Mouse (Mus musculus): ENCODE data around the gene Spen. TPM values are rescaled to one million over a fixed set of nuclear protein-coding genes. Genes with fewer than 3 reads are reported as not detected.
"Not testable (repeated sequence)": the region's sequence is repeated elsewhere in the genome, so short reads cannot be mapped to it uniquely, and the experiment has no call there.

The Spen gene
- total RNA-seq, 2 experiments from 2014 or later, result 28.7 to 34.2 TPM

DNA sequence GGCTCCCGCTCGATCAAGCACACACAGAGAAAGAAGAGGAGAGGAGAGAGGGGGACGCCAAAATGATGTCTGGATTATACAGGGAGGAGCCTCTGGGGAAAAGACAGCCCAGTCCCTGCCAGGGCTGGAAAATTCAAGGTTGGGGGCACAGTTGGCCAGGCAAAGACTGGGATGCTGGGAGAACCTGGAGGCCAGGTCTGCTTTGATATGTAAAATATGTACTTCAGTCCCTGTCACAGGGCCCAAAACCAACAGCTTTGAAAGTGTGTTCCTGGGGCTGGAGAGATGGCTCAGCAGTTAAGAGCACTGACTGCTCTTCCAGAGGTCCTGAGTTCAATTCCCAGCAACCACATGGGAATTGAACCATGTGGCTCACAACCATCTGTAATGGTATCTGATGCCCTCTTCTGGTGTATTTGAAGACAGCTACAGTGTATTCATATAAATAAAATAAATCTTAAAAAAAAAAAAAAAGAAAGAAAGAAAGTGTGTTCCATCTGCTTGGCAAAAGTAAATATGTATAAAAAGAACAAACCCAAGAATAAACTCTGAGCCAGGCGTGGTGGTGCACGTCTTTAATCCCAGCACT lies 23.0 kb upstream of the Spen start:
- ATAC-seq (ENCODE audit: poor library complexity, severe bottlenecking), result not testable (repeated sequence)

DNA sequence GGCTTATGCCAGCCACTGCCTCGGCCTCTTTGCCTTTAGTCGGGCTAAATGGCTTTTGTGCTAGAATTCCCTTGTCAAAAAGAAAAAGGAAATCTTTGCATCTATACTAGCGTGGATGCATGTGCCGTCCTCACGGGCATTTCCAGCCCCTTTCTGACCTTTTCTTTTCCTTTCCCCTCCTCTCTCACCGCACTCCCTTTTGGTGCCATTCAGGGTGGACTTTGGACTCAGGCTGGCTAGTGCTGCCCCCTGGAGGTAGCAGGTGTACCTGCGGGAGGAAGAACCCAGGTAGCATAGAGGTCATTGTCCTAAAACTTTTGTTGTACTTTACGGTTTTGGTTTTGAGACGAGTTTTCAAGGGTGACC lies 21.5 kb upstream of the Spen start:
- ATAC-seq (ENCODE audit: poor library complexity, severe bottlenecking), result peak; percentile 72

DNA sequence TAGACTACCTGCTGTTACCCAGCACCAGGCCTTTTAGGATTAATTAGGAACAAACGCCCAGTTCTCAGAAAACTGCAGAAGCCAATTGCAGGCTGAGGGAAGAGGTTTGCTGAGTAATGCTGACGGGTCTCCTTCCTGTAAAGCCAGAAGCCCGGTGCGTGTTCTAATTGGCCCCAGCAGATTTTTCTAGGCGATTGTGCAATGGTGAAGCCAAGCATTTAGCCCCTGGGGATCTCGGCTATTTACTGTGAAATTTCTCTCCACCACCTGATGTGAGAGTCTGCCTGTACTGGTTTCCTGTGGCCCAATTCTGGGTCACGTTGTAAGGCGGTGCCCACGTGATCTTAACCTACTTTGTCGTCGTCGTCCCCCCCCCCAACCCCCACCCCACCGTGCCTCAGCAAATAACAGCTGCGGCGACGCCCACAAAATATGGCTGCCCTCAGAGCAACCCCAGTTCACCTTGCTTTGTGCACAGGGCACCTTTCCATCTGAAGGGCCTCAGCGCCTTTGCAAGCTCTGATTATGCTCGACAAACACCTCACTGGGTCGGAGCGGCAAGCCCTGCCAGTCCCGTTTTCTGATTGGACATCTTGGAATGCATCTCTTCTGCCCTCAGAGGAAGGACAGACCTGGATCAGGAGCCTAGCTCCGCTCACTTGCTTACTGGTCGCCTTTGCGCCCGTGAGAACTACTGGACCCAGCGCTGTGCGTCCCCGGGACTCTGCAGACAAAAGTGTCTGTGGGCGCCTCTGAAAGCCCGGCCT lies 20.9 kb upstream of the Spen start:
- peak; percentile 79 for ATAC-seq (ENCODE audit: poor library complexity, severe bottlenecking)

DNA sequence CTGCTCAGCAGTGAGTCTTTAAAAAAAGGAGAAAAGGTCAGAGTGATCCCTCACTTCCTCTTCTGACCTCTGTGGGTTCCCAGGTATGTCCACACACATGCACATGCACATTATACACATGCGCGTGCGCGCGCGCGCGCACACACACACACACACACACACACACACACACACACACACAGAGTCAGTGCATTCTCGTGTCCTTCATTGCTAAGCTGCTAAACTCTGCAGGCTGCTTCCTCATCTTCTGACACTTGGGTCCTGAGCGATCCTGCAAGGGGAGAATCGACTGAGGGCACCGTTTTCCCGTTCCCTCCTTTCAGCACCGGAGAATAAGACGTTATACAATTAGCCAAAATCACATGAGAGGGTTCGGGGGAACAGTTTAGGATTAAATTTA lies 20.3 kb upstream of the Spen start:
- peak; percentile 63 for ATAC-seq (ENCODE audit: poor library complexity, severe bottlenecking)

DNA sequence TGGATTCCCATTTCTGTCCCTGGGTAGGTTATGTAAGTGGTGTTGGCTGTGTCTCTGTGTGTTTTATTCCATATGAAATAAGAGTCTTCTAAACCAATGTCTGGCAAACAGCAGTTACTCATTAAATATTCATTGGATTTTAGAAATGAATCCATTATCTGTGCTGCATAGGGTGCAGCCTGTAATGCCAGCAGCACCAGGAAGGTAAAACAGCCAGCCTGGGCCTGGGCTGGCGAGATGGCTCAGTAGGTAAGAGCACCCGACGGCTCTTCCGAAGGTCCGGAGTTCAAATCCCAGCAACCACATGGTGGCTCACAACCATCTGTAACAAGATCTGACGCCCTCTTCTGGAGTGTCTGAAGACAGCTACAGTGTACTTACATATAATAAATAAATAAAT lies 17.8 kb upstream of the Spen start:
- ATAC-seq (ENCODE audit: poor library complexity, severe bottlenecking), result not testable (repeated sequence)

DNA sequence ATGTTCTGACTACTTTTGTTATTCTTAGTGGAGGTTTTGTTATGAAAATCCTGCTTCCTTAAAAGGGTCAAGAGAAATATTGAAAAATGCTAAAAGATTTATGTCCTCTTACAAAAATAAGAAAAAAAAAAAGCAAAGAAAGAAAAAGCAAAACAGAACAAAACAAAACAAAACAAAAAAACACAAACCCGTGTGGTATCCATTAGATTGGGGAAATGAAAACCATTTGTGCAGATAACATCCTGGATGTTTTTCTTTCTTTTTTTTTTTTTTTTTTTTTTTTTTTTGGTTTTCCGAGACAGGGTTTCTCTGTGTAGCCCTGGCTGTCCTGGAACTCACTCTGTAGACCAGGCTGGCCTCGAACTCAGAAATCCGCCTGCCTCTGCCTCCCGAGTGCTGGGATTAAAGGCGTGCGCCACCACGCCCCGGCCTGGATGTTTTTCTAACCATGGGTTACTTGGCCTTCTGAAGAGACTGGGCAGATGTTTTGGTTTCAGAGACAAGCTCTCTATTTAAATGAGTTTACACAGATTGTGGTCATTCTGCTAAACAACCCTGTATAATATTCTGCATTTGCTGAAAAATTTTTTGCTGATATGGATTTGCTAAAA lies 16.0 kb upstream of the Spen start:
- not testable (repeated sequence) for ATAC-seq (ENCODE audit: poor library complexity, severe bottlenecking)

DNA sequence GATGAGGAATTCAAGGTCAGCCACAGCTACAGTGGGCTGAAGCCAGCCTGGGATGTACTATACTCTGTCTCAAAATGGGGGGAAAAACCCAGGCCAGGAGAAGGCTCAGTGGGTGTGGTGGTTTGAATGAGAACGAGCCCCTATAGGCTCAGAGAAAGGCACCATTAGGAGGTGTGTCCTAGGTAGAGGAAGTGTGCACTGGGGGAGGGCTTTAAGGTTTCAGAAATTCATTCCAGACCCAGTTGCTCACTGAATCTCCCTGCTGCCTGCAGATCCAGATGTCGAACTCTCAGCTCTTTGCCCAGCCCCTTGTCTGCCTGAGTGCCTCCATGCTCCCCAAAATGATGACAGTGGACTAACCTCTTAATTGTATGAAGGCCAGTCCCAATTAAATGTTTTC lies 14.1 kb upstream of the Spen start:
- ATAC-seq (ENCODE audit: poor library complexity, severe bottlenecking), result peak; percentile 98

DNA sequence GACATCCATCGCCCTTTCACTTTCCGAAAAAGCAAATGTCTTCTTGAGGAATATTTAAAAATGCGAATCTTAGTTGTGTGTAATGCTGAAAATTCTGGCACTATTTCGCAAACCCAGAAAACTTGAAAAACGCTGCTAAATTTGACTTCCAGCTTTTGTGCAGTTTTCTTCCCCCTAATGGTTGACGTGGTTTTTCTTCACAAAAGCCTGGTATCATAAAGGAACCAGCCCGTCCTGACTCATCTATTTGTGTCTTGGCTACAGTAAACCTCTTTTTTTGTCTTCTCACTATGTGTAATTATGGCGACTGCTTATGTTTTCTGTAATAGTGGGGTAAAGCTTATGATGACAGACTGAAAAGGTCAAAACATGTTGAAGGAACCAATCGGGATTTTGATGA lies 8.9 kb upstream of the Spen start:
- ATAC-seq (ENCODE audit: poor library complexity, severe bottlenecking), result no peak; the same call in 1 of the 2 replicates

DNA sequence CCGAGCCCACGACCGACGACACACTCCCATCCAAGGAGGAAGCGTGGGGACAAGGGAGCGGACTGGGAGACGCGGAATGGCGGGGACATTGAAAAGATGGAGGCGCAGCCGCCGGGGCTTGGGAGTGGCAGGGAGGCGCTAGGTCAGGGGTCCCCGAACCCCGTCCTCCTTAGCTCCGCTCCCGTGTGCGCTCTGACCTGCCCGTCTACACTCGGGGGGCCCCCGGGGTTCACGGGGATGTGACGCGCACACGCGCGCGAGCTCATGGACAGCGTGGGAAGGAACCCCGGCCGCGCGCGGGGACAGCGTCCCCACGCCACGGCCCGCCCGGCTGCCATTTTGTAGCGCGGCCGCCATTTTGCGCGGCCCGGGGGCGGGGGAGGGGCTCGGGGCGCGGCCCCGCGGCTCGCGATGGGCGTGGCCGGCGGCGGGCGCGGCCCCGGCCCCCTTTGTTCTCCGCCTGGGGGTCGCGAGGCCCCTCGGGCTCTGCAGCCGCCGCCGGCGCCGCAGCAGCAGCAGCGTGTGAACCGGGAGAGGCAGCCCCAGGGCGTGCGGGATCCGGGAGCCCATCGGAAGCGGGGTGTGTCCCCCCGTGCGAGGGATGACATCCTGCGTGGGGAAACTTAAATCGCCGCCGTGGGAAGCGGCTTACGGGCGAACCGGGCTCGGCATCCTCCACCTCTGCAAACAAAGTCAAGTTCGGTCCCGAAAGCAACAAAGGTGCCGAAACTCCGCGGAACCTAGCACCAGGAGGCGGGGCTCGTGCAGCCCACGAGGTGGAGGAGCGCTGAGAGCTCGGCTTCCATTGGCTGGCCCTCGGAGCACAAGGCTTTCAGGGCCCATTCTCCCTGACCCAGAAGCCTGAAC lies 8.2 kb upstream of the Spen start:
- ATAC-seq (ENCODE audit: poor library complexity, severe bottlenecking), result peak; percentile 73

DNA sequence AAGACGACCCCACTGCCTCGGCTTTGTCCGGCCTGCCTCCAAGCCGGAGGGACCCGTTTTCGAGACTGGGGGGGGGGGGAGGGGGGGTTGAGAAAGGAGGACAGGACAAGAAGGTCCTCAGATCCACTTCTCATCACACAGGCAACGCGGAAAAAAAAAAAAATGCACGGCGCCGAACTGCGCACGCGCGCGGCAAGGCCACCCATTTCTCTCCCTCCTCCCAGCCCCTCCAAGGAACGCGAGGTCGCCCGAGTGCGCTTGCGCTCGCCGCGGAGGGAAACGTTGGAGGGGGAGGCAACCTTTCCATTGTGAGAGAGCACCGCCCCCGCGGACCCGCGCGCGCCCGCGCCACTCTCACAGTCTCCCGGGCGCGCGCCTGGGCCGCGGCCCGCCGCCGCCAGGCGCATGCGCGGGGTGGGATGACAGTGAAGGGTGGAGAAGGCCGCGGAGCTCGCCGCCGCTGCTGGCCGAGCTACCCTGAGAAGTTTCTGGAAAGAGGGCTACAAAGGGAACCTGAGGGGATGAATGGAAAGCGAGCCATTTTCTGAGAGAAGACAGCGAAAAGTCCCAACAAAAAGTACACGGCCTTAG lies 7.4 kb upstream of the Spen start:
- ATAC-seq (ENCODE audit: poor library complexity, severe bottlenecking), result peak; percentile 88

DNA sequence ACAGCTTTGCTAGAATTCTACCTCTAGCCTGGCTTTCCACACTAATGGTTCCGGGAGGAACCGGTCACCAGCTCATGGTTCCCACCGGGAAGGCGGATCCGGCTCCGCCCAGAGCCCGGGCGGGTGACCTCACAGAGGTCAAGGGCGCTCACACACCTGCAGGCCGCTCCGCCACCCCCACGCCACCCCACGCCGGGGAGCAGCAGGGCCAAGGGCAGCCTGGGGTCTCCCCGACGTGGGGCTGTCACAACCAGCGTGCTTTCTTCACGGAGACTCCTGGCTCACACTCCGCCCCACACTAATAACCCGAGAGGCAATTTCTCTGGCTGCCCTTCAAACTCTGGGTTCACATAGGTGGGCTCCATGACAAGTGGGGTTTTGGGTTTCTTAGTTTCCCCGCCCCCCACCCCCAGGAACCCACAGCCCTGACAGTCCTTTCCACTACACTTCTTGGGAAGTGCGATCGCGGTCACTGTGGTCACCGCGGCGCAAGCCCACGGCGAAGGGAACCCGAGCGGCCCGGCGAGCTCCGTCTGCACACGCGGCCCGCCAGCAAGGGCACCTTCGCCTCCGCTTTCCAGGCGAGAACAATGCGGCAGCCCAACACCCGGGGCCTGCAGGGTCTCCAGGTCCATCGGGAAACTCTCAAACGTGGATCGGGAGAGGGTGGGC lies 6.8 kb upstream of the Spen start:
- peak; percentile 32 for ATAC-seq (ENCODE audit: poor library complexity, severe bottlenecking)

DNA sequence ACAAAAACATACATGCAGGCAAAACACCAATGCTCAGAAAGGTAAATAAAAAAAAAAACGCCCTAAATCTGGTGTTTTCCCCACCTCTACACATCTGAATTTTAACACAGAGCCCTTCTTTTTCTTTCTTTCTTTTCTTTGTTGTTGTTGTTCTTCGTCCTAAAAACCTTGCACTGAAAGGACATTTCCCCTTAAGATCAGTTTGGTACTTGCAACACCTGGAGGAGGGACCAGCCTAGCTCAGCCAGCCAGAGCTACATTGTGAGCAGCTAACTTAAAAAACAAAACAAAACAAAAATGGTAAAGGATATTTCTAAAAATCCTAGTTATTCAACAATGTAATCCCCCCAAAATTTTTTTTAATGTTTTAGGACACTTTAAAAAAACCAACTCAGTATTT lies 6.1 kb upstream of the Spen start:
- no peak for ATAC-seq (ENCODE audit: poor library complexity, severe bottlenecking)

DNA sequence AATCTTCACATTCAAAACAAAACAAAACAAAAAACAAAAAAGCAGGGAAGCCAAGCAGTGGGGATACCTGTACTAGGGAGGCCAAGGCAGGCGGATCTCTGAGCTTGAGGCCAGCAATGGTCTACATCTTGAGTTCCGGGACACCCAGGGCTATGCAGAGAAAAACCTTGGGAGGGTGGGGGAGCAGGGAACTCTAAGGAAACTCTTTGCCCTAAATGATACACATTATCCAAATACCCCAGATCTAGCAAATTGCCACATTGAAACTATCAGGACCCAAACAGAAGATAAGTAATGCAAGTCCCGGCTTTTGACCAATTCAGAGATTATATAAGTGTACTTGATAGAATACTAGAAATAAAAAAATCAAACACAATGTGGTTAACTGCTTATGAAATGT lies 5.2 kb upstream of the Spen start:
- ATAC-seq (ENCODE audit: poor library complexity, severe bottlenecking), result no peak

DNA sequence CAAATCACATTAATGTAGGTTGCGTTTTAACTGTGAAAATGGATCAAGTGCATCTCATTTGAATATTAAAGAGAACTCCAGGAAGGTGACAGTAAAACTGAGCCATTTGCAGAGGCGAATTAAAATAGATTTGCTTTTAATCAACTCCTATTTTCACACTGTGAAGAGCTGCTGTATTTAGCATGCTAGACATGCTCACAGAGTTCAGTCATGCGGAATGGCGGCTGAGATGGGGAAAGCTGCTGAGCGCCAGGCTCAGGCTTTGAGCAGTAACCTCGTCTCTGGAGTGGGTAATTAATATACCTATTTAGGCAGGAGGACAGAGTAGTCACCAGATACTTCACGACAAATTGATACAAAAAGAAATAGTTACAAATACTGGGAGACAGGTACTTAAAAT lies 3.5 kb upstream of the Spen start:
- ATAC-seq (ENCODE audit: poor library complexity, severe bottlenecking), result no peak

DNA sequence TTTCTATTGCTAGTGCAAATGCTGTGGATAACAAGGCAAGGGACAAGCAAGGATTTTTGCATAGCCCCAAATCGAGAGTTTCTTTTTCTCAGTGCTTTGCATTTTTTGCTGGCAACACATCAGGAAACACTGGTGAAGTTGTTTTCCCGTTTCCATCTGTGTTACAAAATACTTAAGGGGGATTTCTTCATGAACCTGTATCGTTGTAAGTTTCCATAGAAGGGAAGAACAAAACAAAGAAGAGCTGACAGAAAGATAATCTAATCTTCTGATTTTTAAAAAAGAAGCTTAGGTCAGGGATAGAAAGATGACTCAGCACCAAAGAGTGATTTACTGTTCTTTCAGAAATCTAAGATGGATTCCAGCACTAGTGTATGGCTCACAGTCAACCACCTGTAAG lies 2.4 kb upstream of the Spen start:
- ATAC-seq (ENCODE audit: poor library complexity, severe bottlenecking), result no peak

DNA sequence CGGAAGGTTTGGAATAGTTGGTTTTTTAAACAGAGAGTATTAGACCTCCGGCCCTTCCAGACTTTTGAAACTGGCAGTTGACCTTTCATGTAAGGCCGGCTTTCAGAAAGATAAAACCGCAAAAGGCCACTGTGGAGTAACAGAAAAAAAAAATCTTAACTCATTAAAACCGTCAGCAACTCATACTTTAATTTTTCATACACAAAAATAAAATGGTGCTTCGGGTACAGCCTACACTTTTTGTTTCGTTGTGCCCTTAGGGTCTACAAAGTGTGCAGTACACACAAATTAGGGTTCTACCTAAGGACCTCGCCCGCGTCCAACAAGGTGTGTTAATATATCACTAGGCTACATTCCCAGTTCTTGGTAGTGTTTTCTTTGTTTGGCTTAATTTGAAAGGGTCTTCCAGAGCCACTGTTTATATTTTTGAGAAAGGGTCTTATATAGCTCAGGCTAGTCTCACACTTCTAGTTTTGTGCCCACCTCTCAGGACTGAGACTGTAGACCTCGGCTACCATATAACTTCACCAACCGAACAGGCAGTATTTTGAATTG lies 893 bp upstream of the Spen start:
- no peak for ATAC-seq (ENCODE audit: poor library complexity, severe bottlenecking)

DNA sequence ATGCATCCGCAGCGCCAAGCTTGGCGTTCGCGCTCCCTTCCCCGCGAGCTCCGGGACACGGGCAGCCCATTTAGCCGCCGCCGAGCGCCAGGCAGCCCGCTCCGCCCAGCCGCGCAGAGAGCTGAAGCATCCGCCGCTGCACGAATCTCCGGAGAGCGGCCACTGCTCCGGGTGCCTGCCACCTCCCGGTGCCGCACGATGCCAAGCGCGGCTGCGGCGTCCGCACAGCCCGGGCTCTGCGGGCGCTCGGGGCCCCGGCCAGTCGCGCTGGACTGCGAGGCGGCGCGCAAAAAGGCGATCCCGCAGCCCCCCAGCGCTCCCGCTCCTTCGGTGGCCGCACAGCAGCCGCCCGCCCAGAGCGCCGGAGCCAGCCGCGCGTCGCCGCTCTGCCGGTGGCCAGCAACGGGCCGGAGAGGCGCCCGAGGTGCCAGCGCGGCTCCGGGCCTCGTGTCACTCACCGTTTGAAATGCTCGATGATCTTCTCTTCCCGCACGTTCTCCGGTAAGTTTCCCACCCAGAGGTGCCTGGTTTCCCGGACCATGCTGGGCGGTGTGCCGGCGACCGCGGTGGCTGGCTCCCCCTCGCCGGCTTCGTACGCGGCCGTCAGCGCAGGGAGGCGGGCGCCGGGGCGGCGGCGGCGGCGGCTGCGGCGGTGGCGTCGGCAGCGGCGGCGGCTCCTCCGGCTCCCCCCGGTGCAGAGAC lies 540 bp downstream of the Spen start:
- ATAC-seq (ENCODE audit: poor library complexity, severe bottlenecking), result no peak

DNA sequence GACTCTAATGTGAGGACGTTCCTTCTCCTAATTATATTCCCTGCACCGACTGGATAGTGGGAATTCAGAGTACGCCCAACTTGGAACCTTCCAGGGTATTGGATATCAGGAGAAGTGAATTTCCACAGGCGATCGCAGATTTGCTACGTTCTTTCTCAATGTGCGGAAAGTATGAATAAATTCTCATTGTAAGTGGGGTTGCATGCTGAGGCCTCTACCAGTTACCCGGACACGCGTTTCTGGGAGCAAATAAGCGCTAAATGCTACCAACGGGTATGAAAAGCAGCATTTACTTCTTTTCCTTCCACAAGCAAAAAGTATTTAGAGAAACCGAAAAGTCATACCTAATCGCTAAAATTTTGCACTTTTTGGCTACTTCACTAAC lies 1.2 kb downstream of the Spen start:
- no peak for ATAC-seq (ENCODE audit: poor library complexity, severe bottlenecking)
